Mouse (Mus musculus): Measurements from ENCODE around the gene Pbld2. TPM values are rescaled to one million over a fixed set of nuclear protein-coding genes. Genes with fewer than 3 reads are reported as not detected.

Gene Pbld2
- polyA plus RNA-seq, 1 experiment from 2014 or later: 1.4 TPM

GRCm38 (mm10) chr10:63027376-63028161, 3.5 kb downstream of the Pbld2 start:
- ATAC-seq (ENCODE audit: insufficient read depth, low FRiP score, low TSS enrichment): no peak

GRCm38 (mm10) chr10:63028396-63028795, 4.3 kb downstream of the Pbld2 start:
- H3K27me3 ChIP-seq (ENCODE audit: control insufficient read depth, insufficient read depth, low read length): no peaks in the 10 kb centered on the region
- no peak for ATAC-seq (ENCODE audit: insufficient read depth, low FRiP score, low TSS enrichment)
- WGBS: 56% methylated on average over 4 of the region's 4 CpGs
- no peak overlapping the region for H3K4me3 ChIP-seq (ENCODE audit: low read depth, low read length)
- no peak overlapping the region for H3K9ac ChIP-seq (ENCODE audit: low read length)
- H3K4me2 ChIP-seq (ENCODE audit: low read depth): no peak overlapping the region
- H3K4me1 ChIP-seq (ENCODE audit: control insufficient read depth, insufficient read depth, low read length): peaks cover 16% of the 10 kb centered on the region
- H3K27ac ChIP-seq (ENCODE audit: low read depth, low read length): 0 out of 2 replicates have a peak overlapping the region, but pooled peaks have one; percentile 3
- H3K9me3 ChIP-seq (ENCODE audit: control insufficient read depth, low read length): no peaks in the 10 kb centered on the region
- no peak for DNase-seq (ENCODE audit: low spot score)
- H3K36me3 ChIP-seq (ENCODE audit: control insufficient read depth, insufficient read depth, low read length): no peaks in the 10 kb centered on the region

More at GRCm38 (mm10) chr10:63027376-63028161, 3.5 kb downstream of the Pbld2 start:
- no peak for DNase-seq (ENCODE audit: low spot score)
- Histone ChIP-seq H3K9ac (ENCODE audit: low read length) (no peak overlapping the region), H3K36me3 (ENCODE audit: control insufficient read depth, insufficient read depth, low read length) (no peaks in the 10 kb centered on the region), H3K4me3 (ENCODE audit: low read depth, low read length) (no peak overlapping the region), H3K4me2 (ENCODE audit: low read depth) (no peak overlapping the region), H3K4me1 (ENCODE audit: control insufficient read depth, insufficient read depth, low read length) (peaks cover 16% of the 10 kb centered on the region), H3K9me3 (ENCODE audit: control insufficient read depth, low read length) (no peaks in the 10 kb centered on the region), H3K27ac (ENCODE audit: low read depth, low read length) (peak overlapping the region; percentile 100; the same call in 1 of the 2 replicates), H3K27me3 (ENCODE audit: control insufficient read depth, insufficient read depth, low read length) (no peaks in the 10 kb centered on the region)
- WGBS: 86% methylated on average over 10 of the region's 10 CpGs

- Histone ChIP-seq H3K4me1 (ENCODE audit: control insufficient read depth, insufficient read depth, low read length) (0 out of 2 replicates have a peak, but pooled peaks cover 4% of the 10 kb centered on the region), H3K4me2 (ENCODE audit: low read depth) (no peak overlapping the region), H3K27ac (ENCODE audit: low read depth, low read length) (no peak overlapping the region), H3K36me3 (ENCODE audit: control insufficient read depth, insufficient read depth, low read length) (no peaks in the 10 kb centered on the region), H3K27me3 (ENCODE audit: control insufficient read depth, insufficient read depth, low read length) (no peaks in the 10 kb centered on the region), H3K9me3 (ENCODE audit: control insufficient read depth, low read length) (no peaks in the 10 kb centered on the region), H3K9ac (ENCODE audit: low read length) (no peak overlapping the region), H3K4me3 (ENCODE audit: low read depth, low read length) (no peak overlapping the region)
- DNase-seq (ENCODE audit: low spot score): no peak
- ATAC-seq (ENCODE audit: insufficient read depth, low FRiP score, low TSS enrichment): no peak
- 76% methylated on average over 3 of the region's 3 CpGs for WGBS
These were observed 8.2 kb downstream of the Pbld2 start for GRCm38 (mm10) chr10:63032267-63032666.

- no peak for ATAC-seq (ENCODE audit: insufficient read depth, low FRiP score, low TSS enrichment)
- H3K4me1 ChIP-seq (ENCODE audit: control insufficient read depth, insufficient read depth, low read length): 0 out of 2 replicates have a peak, but pooled peaks cover 4% of the 10 kb centered on the region
- H3K9me3 ChIP-seq (ENCODE audit: control insufficient read depth, low read length): no peaks in the 10 kb centered on the region
- H3K4me3 ChIP-seq (ENCODE audit: low read depth, low read length): no peak overlapping the region
- no peak overlapping the region for H3K4me2 ChIP-seq (ENCODE audit: low read depth)
- no peaks in the 10 kb centered on the region for H3K27me3 ChIP-seq (ENCODE audit: control insufficient read depth, insufficient read depth, low read length)
- H3K9ac ChIP-seq (ENCODE audit: low read length): no peak overlapping the region
- H3K36me3 ChIP-seq (ENCODE audit: control insufficient read depth, insufficient read depth, low read length): no peaks in the 10 kb centered on the region
- WGBS: 75% methylated on average over 3 of the region's 3 CpGs
- DNase-seq (ENCODE audit: low spot score): no peak
- H3K27ac ChIP-seq (ENCODE audit: low read depth, low read length): no peak overlapping the region
These were observed 8.8 kb downstream of the Pbld2 start for GRCm38 (mm10) chr10:63032956-63033355.

DNA sequence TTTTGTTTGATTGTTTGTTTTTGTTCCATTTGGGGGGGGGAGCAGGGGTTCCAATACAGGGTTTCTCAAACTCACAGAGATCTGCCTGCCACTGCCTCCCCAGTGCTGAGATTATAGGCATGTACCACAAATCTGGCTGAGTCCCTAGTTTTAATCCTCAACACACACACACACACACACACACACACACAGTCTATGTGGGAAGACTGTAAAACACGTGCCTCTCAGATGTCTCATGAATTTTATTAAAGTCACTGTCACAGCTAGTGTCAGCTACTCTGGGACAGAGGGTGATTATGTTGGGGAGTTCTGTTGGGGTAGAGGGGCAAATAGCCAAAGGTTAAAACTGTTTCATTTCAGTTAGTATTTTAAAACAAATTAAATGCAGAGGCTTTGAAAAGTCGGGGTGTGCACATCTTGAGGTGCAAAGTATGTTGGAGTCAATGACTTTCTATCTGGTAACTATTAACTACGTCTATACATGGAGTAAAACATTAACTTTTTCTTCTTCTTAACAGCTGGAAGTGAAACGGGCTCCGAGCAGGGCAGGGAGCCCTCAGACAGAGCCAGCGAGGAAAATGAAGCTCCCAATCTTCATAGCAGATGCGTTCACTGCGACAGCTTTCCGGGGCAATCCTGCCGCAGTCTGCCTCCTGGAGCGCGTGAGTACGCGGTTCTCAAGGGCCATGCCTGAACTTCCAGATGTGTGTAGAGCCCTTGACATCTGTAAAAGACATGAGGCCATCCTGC, 14.6 kb downstream of the Pbld2 start:
- H3K9ac ChIP-seq (ENCODE audit: low read length): no peak overlapping the region
- DNase-seq (ENCODE audit: low spot score) (no peak), ATAC-seq (ENCODE audit: insufficient read depth, low FRiP score, low TSS enrichment) (no peak)
- H3K27me3 ChIP-seq (ENCODE audit: control insufficient read depth, insufficient read depth, low read length): no peaks in the 10 kb centered on the region
- no peak overlapping the region for H3K27ac ChIP-seq (ENCODE audit: low read depth, low read length)
- H3K4me3 ChIP-seq (ENCODE audit: low read depth, low read length): no peak overlapping the region
- H3K9me3 ChIP-seq (ENCODE audit: control insufficient read depth, low read length): no peaks in the 10 kb centered on the region
- H3K36me3 ChIP-seq (ENCODE audit: control insufficient read depth, insufficient read depth, low read length): no peaks in the 10 kb centered on the region
- H3K4me1 ChIP-seq (ENCODE audit: control insufficient read depth, insufficient read depth, low read length): no peaks in the 10 kb centered on the region
- WGBS: 68% methylated on average over 14 of the region's 14 CpGs
- no peak overlapping the region for H3K4me2 ChIP-seq (ENCODE audit: low read depth)

DNA sequence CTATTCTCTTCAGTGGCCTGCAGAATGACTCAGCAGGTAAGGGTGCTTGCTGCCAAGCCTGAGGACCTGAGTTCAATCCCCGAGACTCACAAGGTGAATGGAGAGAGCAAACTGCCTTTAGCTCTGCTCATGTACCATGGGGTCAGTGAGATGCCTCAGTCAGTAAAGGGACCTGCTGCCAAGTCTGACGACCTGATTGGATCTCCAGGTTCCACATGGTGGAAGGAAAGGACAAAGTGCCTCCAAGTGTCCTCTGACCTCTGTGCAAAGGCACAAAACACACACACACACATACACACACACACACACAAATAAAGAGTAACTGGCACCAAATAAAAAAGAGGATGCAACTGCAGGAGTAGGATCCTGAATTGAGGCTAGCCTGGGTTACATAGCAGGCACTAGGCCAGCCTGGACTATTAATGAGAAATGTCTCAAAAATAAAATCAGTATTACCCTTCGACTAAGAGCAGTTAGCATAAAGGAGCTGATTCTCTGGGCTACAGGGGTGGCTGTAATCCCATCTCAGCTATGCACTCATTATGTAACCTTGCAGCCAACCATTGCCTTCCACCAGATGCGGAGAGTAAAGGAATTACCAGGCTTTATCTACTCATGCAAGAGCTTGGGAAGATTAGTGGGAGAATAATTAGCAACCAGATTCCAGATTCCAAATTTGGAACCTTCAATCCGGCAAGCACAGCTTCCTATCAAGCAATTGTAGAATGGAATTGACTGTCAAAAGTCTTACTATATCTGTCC, 15.9 kb downstream of the Pbld2 start:
- Histone ChIP-seq H3K9ac (ENCODE audit: low read length) (no peak overlapping the region), H3K36me3 (ENCODE audit: control insufficient read depth, insufficient read depth, low read length) (no peaks in the 10 kb centered on the region), H3K9me3 (ENCODE audit: control insufficient read depth, low read length) (no peaks in the 10 kb centered on the region), H3K4me2 (ENCODE audit: low read depth) (no peak overlapping the region), H3K4me1 (ENCODE audit: control insufficient read depth, insufficient read depth, low read length) (no peaks in the 10 kb centered on the region), H3K27ac (ENCODE audit: low read depth, low read length) (no peak overlapping the region), H3K4me3 (ENCODE audit: low read depth, low read length) (no peak overlapping the region), H3K27me3 (ENCODE audit: control insufficient read depth, insufficient read depth, low read length) (no peaks in the 10 kb centered on the region)
- ATAC-seq (ENCODE audit: insufficient read depth, low FRiP score, low TSS enrichment) (no peak), DNase-seq (ENCODE audit: low spot score) (no peak)
- 88% methylated on average over 5 of the region's 5 CpGs for WGBS

DNA sequence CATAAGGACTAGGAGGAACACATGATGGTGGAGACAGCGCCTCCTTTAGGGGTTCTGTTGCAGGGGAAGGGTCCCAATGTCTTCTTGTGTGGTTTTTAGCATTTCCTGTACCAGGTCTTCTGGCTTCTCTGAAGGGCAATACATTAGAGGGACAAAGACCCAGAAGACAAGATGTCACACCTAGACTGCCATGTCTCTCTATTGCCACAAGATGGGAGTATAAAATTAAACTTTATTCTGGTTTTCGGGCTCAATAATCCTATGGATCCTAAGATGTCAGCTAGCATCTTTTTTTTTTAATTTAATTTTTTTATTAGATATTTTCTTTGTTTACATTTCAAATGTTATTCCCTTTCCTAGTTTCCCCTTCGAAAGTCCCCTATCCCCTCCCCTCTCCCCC, 19.0 kb downstream of the Pbld2 start:
- H3K9ac ChIP-seq (ENCODE audit: low read length): no peak overlapping the region
- no peak overlapping the region for H3K4me3 ChIP-seq (ENCODE audit: low read depth, low read length)
- no peak overlapping the region for H3K4me2 ChIP-seq (ENCODE audit: low read depth)
- no peak overlapping the region for H3K27ac ChIP-seq (ENCODE audit: low read depth, low read length)
- no peaks in the 10 kb centered on the region for H3K4me1 ChIP-seq (ENCODE audit: control insufficient read depth, insufficient read depth, low read length)
- ATAC-seq (ENCODE audit: insufficient read depth, low FRiP score, low TSS enrichment) (no peak), DNase-seq (ENCODE audit: low spot score) (no peak)
- H3K9me3 ChIP-seq (ENCODE audit: control insufficient read depth, low read length): no peaks in the 10 kb centered on the region
- H3K36me3 ChIP-seq (ENCODE audit: control insufficient read depth, insufficient read depth, low read length): no peaks in the 10 kb centered on the region
- H3K27me3 ChIP-seq (ENCODE audit: control insufficient read depth, insufficient read depth, low read length): no peaks in the 10 kb centered on the region
- WGBS: 66% methylated on average over 3 of the region's 3 CpGs

DNA sequence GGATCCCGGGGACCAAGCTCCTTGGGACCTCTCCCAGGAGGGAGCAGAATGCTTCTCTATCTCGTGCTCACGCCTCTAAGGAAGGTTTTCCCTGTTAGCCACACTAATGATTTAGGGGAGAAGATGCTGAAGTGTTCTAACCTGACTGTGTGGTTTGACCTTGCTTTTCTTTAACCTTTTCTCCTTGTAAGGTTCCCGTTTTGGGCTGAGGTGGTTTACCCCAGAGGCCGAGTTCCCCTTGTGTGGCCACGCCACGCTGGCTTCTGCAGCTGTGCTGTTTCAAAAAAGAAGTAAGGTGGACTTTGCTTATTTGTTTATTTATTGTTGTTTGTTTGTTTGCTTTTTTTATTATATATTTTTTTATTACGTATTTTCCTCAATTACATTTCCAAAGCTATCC, 23.6 kb downstream of the Pbld2 start:
- ATAC-seq (ENCODE audit: insufficient read depth, low FRiP score, low TSS enrichment): no peak
- WGBS: 92% methylated on average over 8 of the region's 8 CpGs

More for the DNA sequence above, 23.6 kb downstream of the Pbld2 start:
- H3K27ac ChIP-seq (ENCODE audit: low read depth, low read length): no peak overlapping the region
- no peaks in the 10 kb centered on the region for H3K9me3 ChIP-seq (ENCODE audit: control insufficient read depth, low read length)
- H3K27me3 ChIP-seq (ENCODE audit: control insufficient read depth, insufficient read depth, low read length): no peaks in the 10 kb centered on the region
- H3K4me1 ChIP-seq (ENCODE audit: control insufficient read depth, insufficient read depth, low read length): no peaks in the 10 kb centered on the region
- no peaks in the 10 kb centered on the region for H3K36me3 ChIP-seq (ENCODE audit: control insufficient read depth, insufficient read depth, low read length)
- no peak overlapping the region for H3K4me3 ChIP-seq (ENCODE audit: low read depth, low read length)
- no peak for DNase-seq (ENCODE audit: low spot score)
- no peak overlapping the region for H3K4me2 ChIP-seq (ENCODE audit: low read depth)
- H3K9ac ChIP-seq (ENCODE audit: low read length): no peak overlapping the region
